Mouse (Mus musculus) neural tube, embryonic 10.5 days (tissue): ENCODE results near the gene Fam210b.

Experiments used
- DNase-seq: peaks from one replicate; pipeline ENCODE4 v3.0.0-alpha.2; 2017; ENCODE audit warnings: low spot score; ENCODE audit errors: extremely low spot score

Gene Fam210b

GRCm38 (mm10) chr2:172401116-172401825 is 55.9 kb downstream of the Fam210b start:
- no peak for DNase-seq

- DNase-seq = no peak
Observed at GRCm38 (mm10) chr2:172404239-172404638, 58.9 kb downstream of the Fam210b start.

- DNase-seq = no peak
Observed at GRCm38 (mm10) chr2:172405011-172405410, 59.6 kb downstream of the Fam210b start.
